Mouse (Mus musculus): Measurements from ENCODE around the gene Ebf1.

DNA sequence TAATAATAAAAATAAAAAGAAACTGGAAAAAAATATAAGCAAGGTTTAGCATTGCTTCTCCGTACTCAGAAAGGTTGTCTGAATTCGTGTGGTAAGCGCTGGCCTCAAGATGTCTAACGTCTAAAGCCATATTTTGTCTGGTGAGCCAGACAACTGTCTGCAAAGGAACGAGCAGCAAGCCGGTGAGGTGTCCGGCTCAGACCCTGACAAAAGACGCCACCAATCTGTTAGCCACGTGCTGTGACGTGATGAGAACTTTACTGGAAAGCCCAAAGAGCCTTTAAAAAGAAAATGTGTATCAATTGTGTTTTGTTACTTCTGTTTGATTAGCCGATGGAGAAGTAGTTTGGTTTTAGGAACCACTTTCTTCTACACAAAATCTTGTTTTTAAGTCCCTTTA lies 390.2 kb downstream of the Ebf1 start:
- TF ChIP-seq EP300 (IDR thresholded peaks at IDR 0.05; ENCODE audit: low read depth in 1 of 2, low read length in 2 of 2) (no peak), POLR2AphosphoS2 (IDR thresholded peaks at IDR 0.05; ENCODE audit: low read length) (no peak), CHD2 (IDR thresholded peaks at IDR 0.05; ENCODE audit: low read length) (no peak), USF1 (IDR thresholded peaks at IDR 0.05; ENCODE audit: low read depth, low read length) (no peak), CTCF (IDR thresholded peaks at IDR 0.05 in 2 of 3, conservative IDR thresholded peaks at IDR 0.05 in 1 of 3; ENCODE audit: control insufficient read depth in 1 of 3, insufficient read depth in 1 of 3, low read depth in 2 of 3, low read length in 3 of 3, poor library complexity in 1 of 3, severe bottlenecking in 1 of 3) (no peak), ZNF384 (IDR thresholded peaks at IDR 0.05; ENCODE audit: low read depth, low read length) (no peak)

All from MEL (cell line).